Mouse (Mus musculus): ENCODE results near the gene Comp. TPM values are rescaled to one million over a fixed set of nuclear protein-coding genes. Genes with fewer than 3 reads are reported as not detected.

The Comp gene
- polyA plus RNA-seq, 2 experiments: 0.29 to 0.47 TPM

DNA sequence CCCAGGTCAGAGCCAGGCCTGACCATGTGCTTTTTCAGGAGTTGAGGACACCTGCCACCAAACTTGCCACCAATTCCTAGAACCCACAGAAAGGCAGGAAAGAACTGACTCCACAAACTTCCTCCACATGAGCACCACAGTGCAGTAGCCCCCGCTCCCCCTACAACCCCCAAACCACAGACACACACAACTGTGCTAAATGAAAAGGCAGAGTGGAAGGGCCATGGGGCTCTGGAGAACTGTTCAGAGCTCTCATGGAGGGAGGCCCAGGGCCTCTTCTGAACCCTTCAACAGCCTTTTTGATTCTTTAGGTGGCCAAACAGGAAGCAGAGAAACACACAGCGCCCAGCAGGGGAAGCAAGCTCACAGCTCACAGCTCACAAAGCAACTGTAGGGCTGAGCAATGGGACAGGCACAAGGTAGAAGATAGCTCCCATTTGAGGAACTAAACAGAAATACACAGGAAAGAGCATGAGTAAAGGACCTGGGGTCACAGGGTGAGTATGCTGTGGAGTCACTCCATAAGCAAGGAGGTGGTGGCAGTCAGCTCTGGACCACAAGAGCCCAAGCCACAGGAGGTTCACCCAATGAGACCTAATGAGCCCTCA lies 53.0 kb downstream of the Comp start:
- Histone ChIP-seq H3K36me3 (replicated peaks; ENCODE audit: control insufficient read depth, insufficient read depth, low read depth) (no peaks in the 10 kb centered on the region), H3K27me3 (ENCODE audit: control insufficient read depth, insufficient read depth, low read length) (no peaks in the 10 kb centered on the region), H3K9me3 (ENCODE audit: control insufficient read depth, low read length) (no peaks in the 10 kb centered on the region), H3K9ac (replicated peaks) (no peak overlapping the region), H3K4me3 (ENCODE audit: insufficient read depth in 1 of 2, low read depth in 2 of 2, low read length in 2 of 2) (no peak overlapping the region), H3K27ac (no peak overlapping the region), H3K4me2 (ENCODE audit: low read depth) (no peak overlapping the region), H3K4me1 (replicated peaks; ENCODE audit: control insufficient read depth in 2 of 2, insufficient read depth in 2 of 2, low read length in 1 of 2) (peaks cover 13 to 32% of the 10 kb centered on the region in 2 experiments)
- no peak for ATAC-seq (ENCODE audit: insufficient read depth)
- WGBS (ENCODE audit: insufficient replicate concordance): 51% methylated on average over 2 of the region's 2 CpGs
- no peak for DNase-seq (ENCODE audit: low read depth in 3 of 3, low spot score in 3 of 3)
- TF ChIP-seq CTCF (IDR thresholded peaks at IDR 0.05; ENCODE audit: low read depth) (no peak), EP300 (IDR thresholded peaks at IDR 0.05; ENCODE audit: low read depth) (no peak)

DNA sequence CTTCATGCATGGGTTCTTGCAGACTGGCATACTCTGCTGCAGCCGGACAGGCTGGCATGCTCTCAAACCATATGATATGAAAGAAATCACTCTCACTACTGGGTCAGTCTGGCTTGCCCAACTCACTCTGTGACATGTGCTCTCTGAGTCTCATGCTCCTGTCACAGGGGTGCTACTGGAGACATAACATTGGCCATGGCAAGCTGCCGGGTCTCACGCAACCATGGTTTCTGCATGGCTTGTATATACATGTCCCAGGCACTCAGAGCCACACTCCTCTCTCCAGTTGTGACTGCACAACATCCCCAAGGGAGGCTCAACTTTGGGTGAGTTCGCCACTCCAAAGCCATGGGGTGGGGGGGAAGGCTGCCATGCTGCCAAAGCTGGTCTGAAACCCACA lies 57.9 kb downstream of the Comp start:
- Histone ChIP-seq H3K4me3 (ENCODE audit: insufficient read depth in 1 of 2, low read depth in 2 of 2, low read length in 2 of 2) (no peak overlapping the region), H3K27ac (no peak overlapping the region), H3K9me3 (ENCODE audit: control insufficient read depth, low read length) (no peaks in the 10 kb centered on the region), H3K27me3 (ENCODE audit: control insufficient read depth, insufficient read depth, low read length) (no peaks in the 10 kb centered on the region), H3K9ac (replicated peaks) (no peak overlapping the region), H3K4me2 (ENCODE audit: low read depth) (no peak overlapping the region), H3K4me1 (replicated peaks; ENCODE audit: control insufficient read depth in 2 of 2, insufficient read depth in 2 of 2, low read length in 1 of 2) (peaks cover under 1 to 13% of the 10 kb centered on the region in 2 experiments; a peak in 2 of 4 replicates), H3K36me3 (replicated peaks; ENCODE audit: control insufficient read depth, insufficient read depth, low read depth) (no peaks in the 10 kb centered on the region)
- DNase-seq (ENCODE audit: low read depth in 3 of 3, low spot score in 3 of 3) (no peak), ATAC-seq (ENCODE audit: insufficient read depth) (no peak)
- 75% methylated on average over 4 of the region's 4 CpGs for WGBS (ENCODE audit: insufficient replicate concordance)
- no peak for TF ChIP-seq CTCF (IDR thresholded peaks at IDR 0.05; ENCODE audit: low read depth)
- TF ChIP-seq EP300 (IDR thresholded peaks at IDR 0.05; ENCODE audit: low read depth): no peak

Other genes starting within 250 kb of the Comp start
- gene Nr2c2ap, start 242.2 kb upstream of the Comp start, polyA plus RNA-seq (2012; rRNA removed): 9.3 and 11.1 TPM in 2 replicates
- gene Nr2c2ap, start 242.2 kb upstream of the Comp start, polyA plus RNA-seq (2014; fragmentation: Nextera tagmentation; extraction: Ambion mirVana): 11.8 and 12.0 TPM in 2 replicates
- gene Rfxank, start 234.4 kb upstream of the Comp start, polyA plus RNA-seq (2012; rRNA removed): 5.3 and 6.4 TPM in 2 replicates
- gene Rfxank, start 234.4 kb upstream of the Comp start, polyA plus RNA-seq (2014; fragmentation: Nextera tagmentation; extraction: Ambion mirVana): 6.1 and 7.0 TPM in 2 replicates
- 27.0 and 27.1 TPM in 2 replicates for gene Borcs8, start 234.1 kb upstream of the Comp start, polyA plus RNA-seq (2012; rRNA removed)
- 25.1 and 25.4 TPM in 2 replicates for gene Borcs8, start 234.1 kb upstream of the Comp start, polyA plus RNA-seq (2014; fragmentation: Nextera tagmentation; extraction: Ambion mirVana)
- gene Mef2b, start 233.8 kb upstream of the Comp start, polyA plus RNA-seq (2012; rRNA removed): 0.03 and 0.04 TPM in 2 replicates
- gene Mef2b, start 233.8 kb upstream of the Comp start, polyA plus RNA-seq (2014; fragmentation: Nextera tagmentation; extraction: Ambion mirVana): not detected in 2 replicates
- gene Tmem161a, start 201.2 kb upstream of the Comp start, polyA plus RNA-seq (2012; rRNA removed): 33.0 and 38.0 TPM in 2 replicates
- 15.6 TPM in 2 replicates for gene Tmem161a, start 201.2 kb upstream of the Comp start, polyA plus RNA-seq (2014; fragmentation: Nextera tagmentation; extraction: Ambion mirVana)
- gene Slc25a42, start 161.3 kb upstream of the Comp start, polyA plus RNA-seq (2012; rRNA removed): 14.7 and 16.1 TPM in 2 replicates
- gene Slc25a42, start 161.3 kb upstream of the Comp start, polyA plus RNA-seq (2014; fragmentation: Nextera tagmentation; extraction: Ambion mirVana): 3.3 and 4.5 TPM in 2 replicates
- gene Sugp2, start 139.3 kb upstream of the Comp start, polyA plus RNA-seq (2012; rRNA removed): 14.1 and 17.3 TPM in 2 replicates
- gene Sugp2, start 139.3 kb upstream of the Comp start, polyA plus RNA-seq (2014; fragmentation: Nextera tagmentation; extraction: Ambion mirVana): 7.5 and 9.9 TPM in 2 replicates
- 12.4 and 13.5 TPM in 2 replicates for gene Armc6, start 139.1 kb upstream of the Comp start, polyA plus RNA-seq (2012; rRNA removed)
- 10.5 and 12.0 TPM in 2 replicates for gene Armc6, start 139.1 kb upstream of the Comp start, polyA plus RNA-seq (2014; fragmentation: Nextera tagmentation; extraction: Ambion mirVana)
- gene Homer3, start 90.7 kb upstream of the Comp start, polyA plus RNA-seq (2012; rRNA removed): 5.5 and 6.5 TPM in 2 replicates
- 3.9 and 4.2 TPM in 2 replicates for gene Homer3, start 90.7 kb upstream of the Comp start, polyA plus RNA-seq (2014; fragmentation: Nextera tagmentation; extraction: Ambion mirVana)
- 17.9 and 20.3 TPM in 2 replicates for gene Ddx49, start 71.1 kb upstream of the Comp start, polyA plus RNA-seq (2012; rRNA removed)
- 20.8 and 22.3 TPM in 2 replicates for gene Ddx49, start 71.1 kb upstream of the Comp start, polyA plus RNA-seq (2014; fragmentation: Nextera tagmentation; extraction: Ambion mirVana)
- gene Cope, start 71.0 kb upstream of the Comp start, polyA plus RNA-seq (2012; rRNA removed): 138 and 180 TPM in 2 replicates
- 164 and 171 TPM in 2 replicates for gene Cope, start 71.0 kb upstream of the Comp start, polyA plus RNA-seq (2014; fragmentation: Nextera tagmentation; extraction: Ambion mirVana)
- gene Cers1, start 57.8 kb upstream of the Comp start, polyA plus RNA-seq (2012; rRNA removed): 0.09 and 0.14 TPM in 2 replicates
- gene Cers1, start 57.8 kb upstream of the Comp start, polyA plus RNA-seq (2014; fragmentation: Nextera tagmentation; extraction: Ambion mirVana): not detected in 2 replicates
- 0.16 and 0.22 TPM in 2 replicates for gene Gdf1, start 43.7 kb upstream of the Comp start, polyA plus RNA-seq (2012; rRNA removed)
- gene Gdf1, start 43.7 kb upstream of the Comp start, polyA plus RNA-seq (2014; fragmentation: Nextera tagmentation; extraction: Ambion mirVana): not detected in 2 replicates
- gene Upf1, start 20.3 kb upstream of the Comp start, polyA plus RNA-seq (2012; rRNA removed): 12.3 and 14.1 TPM in 2 replicates
- gene Upf1, start 20.3 kb upstream of the Comp start, polyA plus RNA-seq (2014; fragmentation: Nextera tagmentation; extraction: Ambion mirVana): 9.3 and 11.6 TPM in 2 replicates
- gene Crtc1, start 66.0 kb downstream of the Comp start, polyA plus RNA-seq (2012; rRNA removed): 3.9 and 4.5 TPM in 2 replicates
- 2.9 and 3.9 TPM in 2 replicates for gene Crtc1, start 66.0 kb downstream of the Comp start, polyA plus RNA-seq (2014; fragmentation: Nextera tagmentation; extraction: Ambion mirVana)
- 6.5 and 7.1 TPM in 2 replicates for gene Klhl26, start 103.4 kb downstream of the Comp start, polyA plus RNA-seq (2012; rRNA removed)
- gene Klhl26, start 103.4 kb downstream of the Comp start, polyA plus RNA-seq (2014; fragmentation: Nextera tagmentation; extraction: Ambion mirVana): 5.0 and 6.0 TPM in 2 replicates
- 0.03 and 0.09 TPM in 2 replicates for gene Tmem59l, start 113.8 kb downstream of the Comp start, polyA plus RNA-seq (2012; rRNA removed)
- not detected in 2 replicates for gene Tmem59l, start 113.8 kb downstream of the Comp start, polyA plus RNA-seq (2014; fragmentation: Nextera tagmentation; extraction: Ambion mirVana)
- 1.5 and 1.9 TPM in 2 replicates for gene Crlf1, start 119.6 kb downstream of the Comp start, polyA plus RNA-seq (2012; rRNA removed)
- 3.7 and 4.0 TPM in 2 replicates for gene Crlf1, start 119.6 kb downstream of the Comp start, polyA plus RNA-seq (2014; fragmentation: Nextera tagmentation; extraction: Ambion mirVana)
- 55.1 and 71.6 TPM in 2 replicates for gene Rex1bd, start 133.2 kb downstream of the Comp start, polyA plus RNA-seq (2012; rRNA removed)
- 72.0 and 74.2 TPM in 2 replicates for gene Rex1bd, start 133.2 kb downstream of the Comp start, polyA plus RNA-seq (2014; fragmentation: Nextera tagmentation; extraction: Ambion mirVana)
- gene Uba52, start 137.2 kb downstream of the Comp start, polyA plus RNA-seq (2012; rRNA removed): 553 and 870 TPM in 2 replicates
- 738 and 773 TPM in 2 replicates for gene Uba52, start 137.2 kb downstream of the Comp start, polyA plus RNA-seq (2014; fragmentation: Nextera tagmentation; extraction: Ambion mirVana)
- gene Fkbp8, start 154.2 kb downstream of the Comp start, polyA plus RNA-seq (2012; rRNA removed): 140 and 149 TPM in 2 replicates
- 114 and 135 TPM in 2 replicates for gene Fkbp8, start 154.2 kb downstream of the Comp start, polyA plus RNA-seq (2014; fragmentation: Nextera tagmentation; extraction: Ambion mirVana)
- gene Kxd1, start 154.4 kb downstream of the Comp start, polyA plus RNA-seq (2012; rRNA removed): 28.9 and 30.8 TPM in 2 replicates
- gene Kxd1, start 154.4 kb downstream of the Comp start, polyA plus RNA-seq (2014; fragmentation: Nextera tagmentation; extraction: Ambion mirVana): 32.6 and 33.3 TPM in 2 replicates
- gene Ell, start 165.9 kb downstream of the Comp start, polyA plus RNA-seq (2012; rRNA removed): 8.9 and 9.6 TPM in 2 replicates
- 7.7 and 9.2 TPM in 2 replicates for gene Ell, start 165.9 kb downstream of the Comp start, polyA plus RNA-seq (2014; fragmentation: Nextera tagmentation; extraction: Ambion mirVana)
- gene Isyna1, start 220.8 kb downstream of the Comp start, polyA plus RNA-seq (2012; rRNA removed): 61.3 and 62.4 TPM in 2 replicates
- gene Isyna1, start 220.8 kb downstream of the Comp start, polyA plus RNA-seq (2014; fragmentation: Nextera tagmentation; extraction: Ambion mirVana): 30.2 and 34.2 TPM in 2 replicates
- 36.3 and 50.8 TPM in 2 replicates for gene Ssbp4, start 235.3 kb downstream of the Comp start, polyA plus RNA-seq (2012; rRNA removed)
- 49.5 and 61.7 TPM in 2 replicates for gene Ssbp4, start 235.3 kb downstream of the Comp start, polyA plus RNA-seq (2014; fragmentation: Nextera tagmentation; extraction: Ambion mirVana)
- 4.3 and 5.3 TPM in 2 replicates for gene Lrrc25, start 242.6 kb downstream of the Comp start, polyA plus RNA-seq (2012; rRNA removed)
- gene Lrrc25, start 242.6 kb downstream of the Comp start, polyA plus RNA-seq (2014; fragmentation: Nextera tagmentation; extraction: Ambion mirVana): 4.7 TPM in 2 replicates